Mouse (Mus musculus) heart, adult 2 months (tissue): ENCODE results near the gene Cldn7.

ENCODE experiments used
- CTCF ChIP-seq: fragments of 200-600 bp; IDR thresholded peaks from 2 replicates; pipeline ENCODE4 v1.8.1; 2022; ENCODE audit warnings: antibody characterized with exemption, mild to moderate bottlenecking, moderate library complexity
- EP300 ChIP-seq: fragments of 200-500 bp; IDR thresholded peaks from 2 replicates; pipeline ENCODE4 v1.6.1; 2011; ENCODE audit warnings: low read depth, low read length, control low read depth; ENCODE audit not compliant: insufficient read depth
- POLR2A ChIP-seq: fragments of 200-500 bp; IDR thresholded peaks from 2 replicates; pipeline ENCODE4 v1.6.1; 2011; ENCODE audit warnings: mild to moderate bottlenecking, low read depth, low read length, control low read depth; ENCODE audit not compliant: insufficient read depth

DNA sequence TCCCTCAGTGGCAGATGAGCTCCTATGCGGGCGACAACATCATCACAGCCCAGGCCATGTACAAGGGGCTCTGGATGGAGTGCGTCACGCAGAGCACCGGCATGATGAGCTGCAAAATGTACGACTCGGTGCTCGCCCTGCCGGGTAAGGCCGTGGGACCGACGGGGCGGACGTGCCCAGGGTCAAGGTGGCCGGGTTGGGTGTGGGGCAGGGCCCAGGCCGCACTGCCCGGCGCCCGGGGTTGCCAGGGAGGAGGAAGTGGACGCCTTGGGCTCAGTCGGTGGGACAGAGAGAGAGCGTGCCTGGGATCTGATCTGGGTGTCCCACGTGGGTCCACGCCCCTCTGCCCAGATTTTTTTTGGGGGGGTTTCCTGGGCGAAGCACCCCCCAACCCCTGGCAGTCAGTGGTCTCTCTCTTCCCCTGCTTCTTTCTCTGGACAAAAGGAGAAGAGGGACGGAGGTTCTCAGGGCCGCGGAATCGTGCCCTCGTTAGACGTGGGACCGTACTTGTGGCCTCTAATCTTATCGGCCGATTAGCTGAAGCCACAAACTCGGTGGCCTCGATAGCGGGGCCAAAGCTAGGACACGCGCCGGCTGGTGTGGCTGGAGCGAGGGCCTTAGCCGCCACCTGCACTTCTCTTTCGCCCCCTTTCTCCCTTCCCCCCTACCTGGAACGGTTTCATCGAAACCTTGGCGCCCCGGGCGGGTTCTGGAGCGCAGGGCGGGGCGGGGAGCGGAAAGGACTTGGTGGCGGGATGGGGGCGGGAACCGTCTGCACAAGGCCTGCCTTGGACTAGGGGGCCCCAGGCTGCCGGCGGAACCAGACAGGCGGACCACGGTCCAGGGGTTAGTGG is 1.7 kb downstream of the Cldn7 start:
- TF ChIP-seq CTCF (no peak), EP300 (no peak), POLR2A (no peak)
